Mouse (Mus musculus) ES-Bruce4 (cell line): Measurements from ENCODE around the gene Peli2. TPM values are rescaled to one million over a fixed set of nuclear protein-coding genes. Genes with fewer than 3 reads are reported as not detected.

Source experiments
- H3K27ac ChIP-seq: 2 replicates; pipeline ENCODE4 v1.5.1; 2012; ENCODE audit warnings: low read length, inconsistent platforms; ENCODE audit not compliant: insufficient read depth
- H3K27me3 ChIP-seq: 2 replicates; pipeline ENCODE4 v1.6.1; 2012; ENCODE audit warnings: mild to moderate bottlenecking, low read length, inconsistent platforms; ENCODE audit not compliant: control insufficient read depth, poor library complexity, insufficient read depth, severe bottlenecking
- H3K36me3 ChIP-seq: 2 replicates; pipeline ENCODE4 v1.6.1; 2012; ENCODE audit warnings: inconsistent platforms, mild to moderate bottlenecking, low read length, moderate library complexity; ENCODE audit not compliant: control insufficient read depth, poor library complexity, insufficient read depth, severe bottlenecking
- H3K4me1 ChIP-seq: one replicate; pipeline ENCODE4 v1.8.1; 2011; ENCODE audit warnings: low read length; ENCODE audit not compliant: control insufficient read depth, insufficient read depth
- H3K4me3 ChIP-seq: 2 replicates; pipeline ENCODE4 v1.5.1; 2011; ENCODE audit warnings: low read depth, mild to moderate bottlenecking, low read length
- H3K9ac ChIP-seq: 2 replicates; pipeline ENCODE4 v1.6.1; 2012; ENCODE audit warnings: low read depth, mild to moderate bottlenecking, inconsistent platforms; ENCODE audit not compliant: poor library complexity, severe bottlenecking
- H3K9me3 ChIP-seq: replicated peaks from 2 replicates; pipeline ENCODE4 v1.6.1; 2012; ENCODE audit warnings: mild to moderate bottlenecking, low read length, inconsistent platforms; ENCODE audit not compliant: control insufficient read depth, poor library complexity, insufficient read depth, severe bottlenecking
- CTCF ChIP-seq: IDR thresholded peaks from one replicate; pipeline ENCODE4 v1.8.1; 2011; ENCODE audit warnings: low read depth, low read length
- EP300 ChIP-seq: IDR thresholded peaks from 2 replicates; pipeline ENCODE4 v1.6.1; 2011; ENCODE audit warnings: low read depth, low read length; ENCODE audit not compliant: insufficient read depth
- POLR2A ChIP-seq: IDR thresholded peaks from one replicate; pipeline ENCODE4 v1.8.1; 2011; ENCODE audit warnings: low read length; ENCODE audit not compliant: insufficient read depth
- polyA plus RNA-seq: library from polyadenylated mRNA; stranded (reverse); fragments of >200 nt; gene quantifications from 2 replicates; pipeline ENCODE4 v1.2.4, GENCODE M21; 2011; ENCODE audit warnings: low read depth; ENCODE audit not compliant: missing spikeins, insufficient read depth, insufficient read length

Peli2 gene
- polyA plus RNA-seq, 1 experiment: 7.4 TPM

DNA sequence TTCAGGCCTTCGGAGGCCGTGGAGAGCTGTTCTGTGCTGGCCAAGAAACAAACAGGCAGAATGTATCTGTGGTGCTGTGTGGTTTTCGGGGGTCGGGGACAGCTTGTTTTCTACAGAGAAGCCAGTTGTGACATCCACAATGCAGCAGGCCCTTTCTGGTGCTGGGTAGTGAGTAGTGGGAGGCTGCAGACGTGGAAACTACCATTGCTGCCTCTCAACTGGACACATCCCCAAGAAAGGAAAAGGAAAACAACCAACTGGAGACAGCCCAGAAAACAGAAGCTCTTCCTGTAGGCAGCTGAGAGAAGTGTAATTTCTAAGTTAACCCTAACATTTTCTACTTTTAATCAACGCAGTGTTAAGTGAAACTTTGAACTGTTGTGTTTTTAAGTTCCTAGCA is 9.4 kb downstream of the Peli2 start:
- TF ChIP-seq POLR2A (no peak), CTCF (no peak), EP300 (no peak)
- Histone ChIP-seq H3K27ac (no peak overlapping the region), H3K4me3 (no peak overlapping the region), H3K4me1 (no peaks in the 10 kb centered on the region), H3K27me3 (no peaks in the 10 kb centered on the region), H3K9me3 (no peaks in the 10 kb centered on the region), H3K9ac (no peak overlapping the region), H3K36me3 (no peaks in the 10 kb centered on the region)

DNA sequence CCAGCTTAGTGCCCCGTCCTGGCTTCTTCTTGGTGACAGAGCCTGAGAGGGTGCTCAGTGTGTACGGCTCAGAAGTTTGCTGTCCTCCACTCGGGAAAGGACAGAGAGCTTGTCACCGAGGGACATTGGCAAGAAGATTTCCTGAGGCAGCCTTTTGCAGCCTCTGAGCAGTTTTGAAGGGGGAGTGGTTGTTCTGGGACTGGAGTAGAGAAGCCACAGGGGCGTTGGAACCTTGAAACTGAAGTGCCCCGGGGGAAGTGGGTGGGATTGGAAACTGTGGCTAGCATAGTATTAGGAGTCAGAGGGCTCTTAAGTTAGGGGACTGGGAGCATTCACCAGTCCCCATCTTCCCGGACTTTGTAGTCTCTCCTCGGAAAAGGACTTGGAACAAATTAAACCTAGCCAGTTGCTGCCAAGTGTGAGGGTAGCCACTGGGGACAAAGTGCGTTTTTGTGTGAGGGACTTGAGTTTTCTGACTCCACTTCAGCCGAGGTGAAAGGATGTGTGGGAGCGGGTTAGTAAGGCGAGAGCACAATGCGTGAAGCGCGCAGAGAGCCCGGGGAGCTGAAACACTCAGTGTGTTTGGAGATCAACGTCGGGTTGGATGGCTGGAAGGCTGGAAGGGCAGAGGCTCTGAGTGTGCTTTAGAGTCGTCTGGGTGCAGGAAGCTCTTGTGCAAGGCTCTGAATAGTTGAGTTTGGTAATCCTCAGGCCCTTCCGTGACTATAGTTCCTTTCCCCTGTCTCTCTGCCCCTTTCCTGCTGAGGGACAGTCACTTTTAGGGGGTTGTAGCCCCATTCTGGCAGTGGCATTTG is 10.3 kb downstream of the Peli2 start:
- H3K27me3 ChIP-seq: no peaks in the 10 kb centered on the region
- no peaks in the 10 kb centered on the region for H3K4me1 ChIP-seq
- TF ChIP-seq POLR2A (no peak), EP300 (no peak), CTCF (no peak)
- H3K27ac ChIP-seq: no peak overlapping the region
- H3K36me3 ChIP-seq: no peaks in the 10 kb centered on the region
- H3K4me3 ChIP-seq: no peak overlapping the region
- no peaks in the 10 kb centered on the region for H3K9me3 ChIP-seq
- H3K9ac ChIP-seq: no peak overlapping the region

DNA sequence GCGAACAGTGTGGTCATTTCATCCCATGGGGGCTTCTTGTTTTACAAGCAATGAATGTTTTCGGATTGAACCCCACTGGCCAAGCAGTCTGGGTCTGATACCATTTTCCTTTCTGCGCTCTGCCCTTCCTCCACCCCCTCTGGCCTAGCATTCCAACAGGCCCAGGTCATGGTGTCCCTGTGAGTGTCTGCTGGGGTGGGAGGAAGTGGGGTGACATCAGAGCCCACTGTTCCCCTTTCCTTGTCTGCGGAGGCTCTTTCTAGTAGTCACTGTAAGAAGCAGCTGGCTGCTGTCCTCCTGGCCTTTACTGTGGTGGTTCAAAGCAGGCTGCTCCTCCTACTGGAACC is 10.9 kb downstream of the Peli2 start:
- H3K9ac ChIP-seq: no peak overlapping the region
- no peak overlapping the region for H3K27ac ChIP-seq
- TF ChIP-seq CTCF (no peak), POLR2A (no peak), EP300 (no peak)

DNA sequence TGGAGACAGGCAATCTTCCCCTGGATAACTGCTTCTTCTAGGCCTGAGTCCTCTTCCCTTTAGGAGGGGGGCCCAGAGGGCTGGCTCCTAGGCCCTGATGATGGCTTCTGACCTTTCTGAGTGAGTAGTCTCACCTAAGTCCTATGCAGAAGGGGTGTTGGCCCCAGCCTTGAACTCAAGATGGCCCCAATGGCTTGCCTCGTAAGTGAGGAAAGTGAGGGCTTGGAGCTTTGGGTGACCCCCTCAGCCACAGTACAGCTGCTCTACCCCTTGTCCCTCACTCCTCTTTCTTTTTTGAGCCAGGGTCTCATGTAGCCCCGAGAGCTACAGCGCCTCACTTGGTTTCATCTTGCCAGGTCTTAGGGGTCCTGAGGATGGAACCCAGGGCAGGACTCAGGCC is 11.6 kb downstream of the Peli2 start:
- H3K4me1 ChIP-seq: no peaks in the 10 kb centered on the region
- H3K36me3 ChIP-seq: no peaks in the 10 kb centered on the region
- H3K27me3 ChIP-seq: no peaks in the 10 kb centered on the region
- no peak overlapping the region for H3K9ac ChIP-seq
- no peaks in the 10 kb centered on the region for H3K9me3 ChIP-seq
- no peak overlapping the region for H3K4me3 ChIP-seq
- TF ChIP-seq POLR2A (no peak), EP300 (no peak), CTCF (no peak)
- H3K27ac ChIP-seq: no peak overlapping the region

More for the DNA sequence above, 10.9 kb downstream of the Peli2 start:
- no peaks in the 10 kb centered on the region for H3K4me1 ChIP-seq
- H3K9me3 ChIP-seq: no peaks in the 10 kb centered on the region
- H3K27me3 ChIP-seq: no peaks in the 10 kb centered on the region
- no peak overlapping the region for H3K4me3 ChIP-seq
- no peaks in the 10 kb centered on the region for H3K36me3 ChIP-seq

DNA sequence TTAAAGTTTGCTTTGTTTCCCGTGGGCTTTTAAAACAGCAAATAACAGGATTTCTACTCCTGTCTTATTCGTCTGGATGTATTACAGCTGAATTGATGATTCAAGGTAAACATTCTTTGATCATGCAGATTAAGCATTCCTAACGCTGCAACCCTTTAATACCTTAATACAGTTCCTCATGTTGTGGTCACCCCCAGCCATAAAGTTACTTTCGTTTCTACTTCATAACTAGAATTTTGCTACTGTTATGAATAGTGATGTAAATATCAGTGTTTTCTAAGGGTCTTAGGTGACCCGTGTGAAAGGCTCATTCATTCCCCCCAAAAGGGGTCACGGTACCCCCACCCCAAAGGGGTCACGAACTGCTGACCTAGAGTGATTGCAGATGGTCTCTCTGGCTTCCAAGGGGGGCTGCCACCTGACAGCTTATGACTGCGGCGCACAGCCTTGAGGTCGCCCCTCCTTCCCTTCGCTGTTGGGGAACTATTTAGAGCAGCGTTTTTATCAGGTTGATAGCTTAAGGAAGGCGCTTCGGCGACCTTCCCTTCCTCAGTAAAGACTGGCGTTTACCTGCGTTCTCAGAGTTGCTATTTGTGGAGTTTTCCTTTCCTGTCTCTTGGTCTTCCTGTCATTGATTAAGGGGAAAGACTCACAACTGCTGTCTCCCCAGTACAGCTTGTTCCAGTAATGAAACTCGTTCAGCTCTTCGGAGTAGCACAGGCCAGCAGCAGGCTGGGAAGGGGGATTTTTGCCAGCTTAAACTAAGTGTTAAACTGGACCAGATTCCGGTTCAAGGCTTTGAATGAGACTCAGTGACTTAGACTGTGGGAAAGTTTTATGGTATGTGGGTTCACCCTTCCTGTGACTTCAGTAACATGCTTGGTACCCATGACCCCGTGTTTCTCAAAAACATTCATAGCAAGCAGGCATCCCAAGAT is 12.5 kb downstream of the Peli2 start:
- H3K36me3 ChIP-seq: no peaks in the 10 kb centered on the region
- H3K4me3 ChIP-seq: no peak overlapping the region
- no peak overlapping the region for H3K27ac ChIP-seq
- TF ChIP-seq EP300: no peak
- no peak for TF ChIP-seq CTCF
- no peak for TF ChIP-seq POLR2A
- H3K9me3 ChIP-seq: no peaks in the 10 kb centered on the region
- H3K4me1 ChIP-seq: no peaks in the 10 kb centered on the region
- H3K27me3 ChIP-seq: no peaks in the 10 kb centered on the region
- H3K9ac ChIP-seq: no peak overlapping the region

DNA sequence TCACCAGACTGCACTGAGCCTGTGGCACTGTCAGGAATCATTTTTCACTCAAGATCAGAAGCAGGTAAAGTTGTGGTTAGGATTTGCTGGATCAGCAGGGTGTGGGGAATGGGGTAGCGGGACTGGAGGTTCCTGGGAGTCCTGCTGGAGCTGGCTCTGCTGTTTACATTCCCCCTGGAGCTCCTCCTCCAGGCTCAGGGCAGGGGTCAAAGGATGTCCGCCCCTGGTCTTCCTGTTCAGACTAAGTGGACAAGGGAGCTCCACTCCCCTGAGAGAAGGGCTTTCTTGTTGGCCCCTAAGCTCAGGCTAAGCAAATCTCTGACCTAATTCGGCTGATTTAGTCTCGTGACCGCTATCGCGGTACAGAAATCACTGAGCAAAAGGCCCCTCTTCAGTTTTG is 13.7 kb downstream of the Peli2 start:
- H3K4me3 ChIP-seq: no peak overlapping the region
- H3K27ac ChIP-seq: no peak overlapping the region
- no peaks in the 10 kb centered on the region for H3K4me1 ChIP-seq

More for the DNA sequence above, 13.7 kb downstream of the Peli2 start:
- Histone ChIP-seq H3K9ac (no peak overlapping the region), H3K36me3 (no peaks in the 10 kb centered on the region), H3K9me3 (no peaks in the 10 kb centered on the region), H3K27me3 (no peaks in the 10 kb centered on the region)
- TF ChIP-seq CTCF: no peak
- no peak for TF ChIP-seq EP300
- no peak for TF ChIP-seq POLR2A
